Mouse (Mus musculus) liver, postnatal 0 days (tissue): ENCODE data around the gene Pex12. TPM values are rescaled to one million over a fixed set of nuclear protein-coding genes. Genes with fewer than 3 reads are reported as not detected.

Experiments used
- ATAC-seq: fragments of 200-750 bp; cut with Nextera tagmentation; 2 replicates; pipeline ENCODE4 v1.8.0; 2017; ENCODE audit warnings: mild to moderate bottlenecking, moderate library complexity
- DNase-seq: peaks from one replicate; pipeline ENCODE4 v3.0.0-alpha.2; 2016
- H3K27ac ChIP-seq: fragments of 300-500 bp; sonication (generic); 2 replicates; pipeline ENCODE4 v1.5.1; 2014; ENCODE audit warnings: antibody characterized with exemption, moderate library complexity, mild to moderate bottlenecking, low read depth
- H3K27me3 ChIP-seq: fragments of 300-500 bp; sonication (generic); 2 replicates; pipeline ENCODE4 v1.6.1; 2014; ENCODE audit warnings: low read length, control low read depth, mixed read lengths; ENCODE audit not compliant: insufficient read depth
- H3K36me3 ChIP-seq: fragments of 300-500 bp; sonication (generic); replicated peaks from 2 replicates; pipeline ENCODE4 v1.6.1; 2014; ENCODE audit warnings: mild to moderate bottlenecking, control low read depth, low read length, moderate library complexity, mixed read lengths; ENCODE audit not compliant: insufficient read depth
- H3K4me1 ChIP-seq: fragments of 300-500 bp; sonication (generic); 2 replicates; pipeline ENCODE4 v1.6.1; 2014; ENCODE audit warnings: antibody characterized with exemption, mild to moderate bottlenecking, control low read depth; ENCODE audit not compliant: insufficient read depth
- H3K4me2 ChIP-seq: fragments of 300-500 bp; sonication (generic); 2 replicates; pipeline ENCODE4 v1.6.1; 2014; ENCODE audit warnings: low read depth, mild to moderate bottlenecking, low read length, moderate library complexity, mixed read lengths
- H3K4me3 ChIP-seq: fragments of 300-500 bp; sonication (generic); 2 replicates; pipeline ENCODE4 v1.5.1; 2014; ENCODE audit warnings: low read depth, low read length
- H3K9ac ChIP-seq: fragments of 300-500 bp; sonication (generic); replicated peaks from 2 replicates; pipeline ENCODE4 v1.6.1; 2014; ENCODE audit warnings: mild to moderate bottlenecking, moderate library complexity
- H3K9me3 ChIP-seq: fragments of 300-500 bp; sonication (generic); 2 replicates; pipeline ENCODE4 v1.6.1; 2016; ENCODE audit warnings: mild to moderate bottlenecking, control low read depth, low read length, mixed read lengths
- CTCF ChIP-seq: sonication (generic); IDR thresholded peaks from 2 replicates; pipeline ENCODE4 v1.5.1; 2016; ENCODE audit warnings: antibody characterized with exemption, low read depth
- EP300 ChIP-seq: IDR thresholded peaks from 2 replicates; pipeline ENCODE4 v1.6.1; 2016; ENCODE audit warnings: antibody characterized with exemption, low read depth, mild to moderate bottlenecking
- WGBS: fragments of 180-500 bp; shearing (Covaris S2); extraction: QIAGEN DNeasy Blood & Tissue Kit; methylation state at CpG from one replicate; pipeline ENCODE4 v1.1.7; 2014; ENCODE audit not compliant: insufficient replicate concordance; 5-methylcytosine and 5-hydroxymethylcytosine counted together
- polyA plus RNA-seq: library from polyadenylated mRNA; unstranded; fragments of >200 nt; fragmentation: Nextera tagmentation; extraction: Ambion mirVana; gene quantifications from 2 replicates; pipeline ENCODE4 v1.2.1, GENCODE M21; 2015

Pex12 gene
- polyA plus RNA-seq, 1 experiment from 2014 or later = 7.1 TPM

DNA sequence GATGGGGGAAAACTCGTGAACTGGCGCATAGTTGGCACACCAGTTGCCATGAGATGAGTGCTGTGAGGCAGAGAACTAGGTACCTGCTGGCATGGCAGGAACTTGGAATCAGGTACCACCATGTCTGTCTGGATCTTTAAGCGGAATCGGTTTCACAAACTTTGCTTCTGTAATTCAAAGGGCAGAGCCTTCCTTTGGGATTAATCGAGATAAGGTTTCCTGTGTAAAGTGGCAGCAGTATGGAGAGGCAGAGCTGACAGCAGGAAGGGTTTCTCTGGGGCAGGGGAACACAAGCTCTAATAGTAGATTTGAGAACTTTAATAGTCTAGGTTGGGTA is 10.2 kb downstream of the Pex12 start:
- H3K4me1 ChIP-seq = peaks cover 15% of the 10 kb centered on the region
- H3K4me2 ChIP-seq = peak overlapping the region; percentile 85
- peaks cover 24% of the 10 kb centered on the region for H3K36me3 ChIP-seq
- peak overlapping the region; percentile 66 for H3K4me3 ChIP-seq
- H3K27me3 ChIP-seq = no peaks in the 10 kb centered on the region
- WGBS = 2% methylated on average over 5 of the region's 5 CpGs
- H3K9ac ChIP-seq = peak overlapping the region; percentile 75
- DNase-seq (no peak), ATAC-seq (no peak)
- no peaks in the 10 kb centered on the region for H3K9me3 ChIP-seq
- H3K27ac ChIP-seq = peak overlapping the region; percentile 70
- TF ChIP-seq CTCF = no peak

DNA sequence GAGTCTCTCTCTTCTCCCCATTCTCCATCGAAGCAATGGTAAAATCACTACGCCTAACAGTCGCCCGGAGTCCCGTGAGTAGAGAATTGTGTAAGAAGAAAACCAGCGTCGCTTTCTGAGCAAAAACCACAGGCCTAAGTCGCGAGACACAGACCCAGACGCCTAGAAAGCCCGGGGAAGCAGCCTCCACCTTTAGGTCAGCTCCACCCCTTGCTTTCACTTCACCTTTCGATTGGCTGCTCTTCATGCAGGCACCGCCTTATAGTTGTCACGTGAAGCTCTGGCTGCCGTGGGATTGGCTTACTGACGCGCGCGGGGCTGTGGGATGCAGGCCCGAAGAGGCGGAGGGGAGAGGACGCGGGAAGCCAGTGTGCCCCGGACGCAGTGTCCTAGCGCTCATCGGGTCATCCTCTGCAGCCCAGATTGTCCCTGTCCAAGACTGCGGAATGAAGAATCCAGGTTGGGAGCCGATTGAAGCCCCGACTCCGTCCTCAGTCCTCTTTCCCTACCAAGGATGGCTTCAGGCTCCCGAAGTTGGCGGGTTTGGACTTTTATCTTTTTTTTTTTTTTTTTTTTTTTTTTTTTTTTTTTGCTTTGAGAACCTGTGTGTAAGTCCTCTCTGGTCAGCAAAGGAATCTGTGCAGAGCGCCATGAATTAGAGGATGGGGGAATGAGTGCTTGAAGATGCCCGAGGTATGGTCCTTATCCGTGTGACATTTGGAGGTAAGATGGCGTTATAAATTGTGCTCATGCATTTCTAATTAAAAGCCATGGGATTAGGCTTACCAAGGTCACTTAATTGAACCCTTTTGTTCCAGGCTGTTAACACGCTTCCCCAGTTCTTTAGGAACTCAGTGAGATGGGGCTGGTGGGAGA is 10.8 kb downstream of the Pex12 start:
- ATAC-seq (peak; percentile 96), DNase-seq (peak; percentile 95)
- Histone ChIP-seq H3K27me3 (no peaks in the 10 kb centered on the region), H3K4me1 (peaks cover 16% of the 10 kb centered on the region), H3K27ac (peak overlapping the region; percentile 73), H3K4me3 (peak overlapping the region; percentile 66), H3K9ac (peak overlapping the region; percentile 75), H3K4me2 (peak overlapping the region; percentile 85), H3K36me3 (peaks cover 21% of the 10 kb centered on the region), H3K9me3 (no peaks in the 10 kb centered on the region)
- 0% methylated on average over 38 of the region's 38 CpGs for WGBS
- no peak for TF ChIP-seq CTCF
- no peak for TF ChIP-seq EP300

DNA sequence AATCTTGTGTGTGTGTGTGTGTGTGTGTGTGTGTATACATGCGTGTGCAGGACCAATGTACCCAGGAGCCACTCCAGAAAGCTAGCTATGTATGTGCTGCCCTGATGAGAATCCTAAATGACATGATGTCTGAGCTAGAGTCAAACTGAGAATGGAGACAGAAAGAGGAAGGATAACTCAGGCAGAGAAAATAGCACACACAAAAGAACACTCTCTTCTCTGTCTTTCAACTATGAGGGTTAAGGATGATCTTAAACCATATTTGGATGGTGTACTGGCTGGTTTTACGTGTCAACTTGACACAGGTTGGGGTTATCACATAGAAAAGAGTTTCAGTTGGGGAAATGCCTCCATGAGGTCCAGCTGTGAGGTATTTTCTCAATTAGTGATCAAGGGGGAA is 12.8 kb downstream of the Pex12 start:
- H3K27me3 ChIP-seq = no peaks in the 10 kb centered on the region
- TF ChIP-seq EP300 = no peak
- TF ChIP-seq CTCF = no peak
- no peak overlapping the region for H3K4me3 ChIP-seq
- H3K4me2 ChIP-seq = no peak overlapping the region
- WGBS = 82% methylated on average over 2 of the region's 2 CpGs
- H3K9ac ChIP-seq = no peak overlapping the region
- peaks cover 16% of the 10 kb centered on the region for H3K4me1 ChIP-seq
- DNase-seq (no peak), ATAC-seq (no peak)
- H3K27ac ChIP-seq = no peak overlapping the region
- no peaks in the 10 kb centered on the region for H3K9me3 ChIP-seq
- peaks cover 4% of the 10 kb centered on the region for H3K36me3 ChIP-seq

DNA sequence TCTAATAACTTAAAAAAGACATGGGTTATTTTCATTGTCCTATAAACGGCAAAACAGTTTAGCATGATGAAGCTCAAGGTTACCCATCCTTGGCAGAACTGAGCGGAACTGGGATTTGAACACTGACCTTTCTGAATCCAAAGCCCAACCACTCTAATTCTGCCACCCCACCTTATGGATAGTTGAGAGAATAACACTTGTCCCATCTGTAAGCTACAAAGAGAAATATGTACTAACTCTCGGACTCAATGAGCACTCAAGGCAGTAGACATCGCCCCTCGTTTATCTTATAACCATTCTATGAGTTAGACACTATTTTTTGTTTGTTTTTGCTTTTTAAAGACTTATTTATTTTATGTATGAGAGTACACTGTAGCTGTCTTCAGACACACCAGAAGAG is 13.3 kb downstream of the Pex12 start:
- no peaks in the 10 kb centered on the region for H3K27me3 ChIP-seq
- H3K9ac ChIP-seq = no peak overlapping the region
- no peaks in the 10 kb centered on the region for H3K9me3 ChIP-seq
- DNase-seq (no peak), ATAC-seq (no peak)
- peaks cover 16% of the 10 kb centered on the region for H3K4me1 ChIP-seq
- H3K4me3 ChIP-seq = no peak overlapping the region
- TF ChIP-seq EP300 = no peak
- 0 out of 2 replicates have a peak, but pooled peaks have one; percentile 3 for TF ChIP-seq CTCF
- H3K36me3 ChIP-seq = 0 out of 2 replicates have a peak, but pooled peaks cover 2% of the 10 kb centered on the region
- H3K4me2 ChIP-seq = no peak overlapping the region
- 91% methylated on average over 5 of the region's 5 CpGs for WGBS
- no peak overlapping the region for H3K27ac ChIP-seq

DNA sequence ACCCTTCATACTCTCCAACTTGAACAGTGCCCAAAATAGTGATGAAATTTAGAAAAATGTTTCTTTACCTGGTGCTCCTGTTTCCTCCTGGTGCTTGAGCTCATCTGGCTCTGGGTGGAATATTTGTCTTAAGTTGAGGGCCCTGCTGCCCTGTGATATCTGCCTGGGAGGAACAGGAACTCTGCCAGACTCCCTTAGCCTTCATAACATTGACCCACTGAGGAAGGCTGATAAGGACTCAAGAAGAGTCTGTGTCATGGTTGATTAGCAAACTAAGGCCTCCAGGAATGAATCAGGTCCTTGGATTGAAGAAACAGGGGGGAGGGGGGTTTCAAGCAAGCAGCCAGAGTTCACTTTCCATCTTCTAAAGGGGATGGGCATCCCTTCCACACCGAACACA is 15.8 kb downstream of the Pex12 start, which contains the start of gene Slfn14:
Slfn14 (minus strand) TSS at position 161 of the 400 bp plus-strand sequence.
- peak within 1 kb of the TSS; percentile 49 for H3K4me3 ChIP-seq
- H3K4me2 ChIP-seq = peak within 1 kb of the TSS; percentile 59
- 41% methylated on average over 1 of the region's 1 CpGs for whole genome bisulfite sequencing
- TF ChIP-seq EP300 = peak; percentile 100
- no peak for TF ChIP-seq CTCF
- H3K36me3 ChIP-seq = peaks cover 12% of the 10 kb centered on the region; the same call in 1 of the 2 replicates
- no peaks in the 10 kb centered on the region for H3K27me3 ChIP-seq
- no peaks in the 10 kb centered on the region for H3K9me3 ChIP-seq
- ATAC-seq = peak; percentile 84
- H3K9ac ChIP-seq = peak within 1 kb of the TSS; percentile 67
- peaks cover 9% of the 10 kb centered on the region for H3K4me1 ChIP-seq
- DNase-seq = peak; percentile 57
- peak within 1 kb of the TSS; percentile 90 for H3K27ac ChIP-seq

DNA sequence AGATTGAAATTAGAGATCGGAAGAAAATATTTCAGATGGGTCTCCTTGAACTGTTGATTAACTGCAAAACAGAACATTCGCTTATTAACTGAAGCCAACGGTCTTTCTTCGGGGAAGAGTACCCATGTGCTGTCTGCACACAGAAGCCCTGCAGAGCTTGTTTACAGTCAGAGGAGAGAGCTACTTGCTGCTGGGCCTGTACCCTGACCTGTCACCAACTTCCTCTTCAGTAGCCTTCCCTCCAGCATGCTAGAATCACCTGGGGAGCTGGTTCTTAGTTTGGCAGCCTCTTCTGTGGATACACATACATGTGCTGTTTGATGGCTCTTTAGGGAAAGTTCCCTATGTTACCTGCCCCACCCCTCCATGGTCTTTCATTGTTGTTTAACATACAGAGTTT is 16.8 kb downstream of the Pex12 start:
- peak overlapping the region; percentile 49 for H3K4me3 ChIP-seq
- no peak for DNase-seq
- peak overlapping the region; percentile 67 for H3K9ac ChIP-seq
- H3K4me2 ChIP-seq = peak overlapping the region; percentile 59
- TF ChIP-seq EP300 (no peak), CTCF (no peak)
- peak overlapping the region; percentile 90 for H3K27ac ChIP-seq
- peaks cover 12% of the 10 kb centered on the region; the same call in 1 of the 2 replicates for H3K36me3 ChIP-seq
- no peaks in the 10 kb centered on the region for H3K27me3 ChIP-seq
- no peak for ATAC-seq
- 62% methylated on average over 4 of the region's 4 CpGs for WGBS
- no peaks in the 10 kb centered on the region for H3K9me3 ChIP-seq
- H3K4me1 ChIP-seq = peaks cover 6% of the 10 kb centered on the region
